Mouse (Mus musculus): ENCODE data around the gene A730061H03Rik.

- TF ChIP-seq CTCF (IDR thresholded peaks at IDR 0.05; ENCODE audit: low read depth, low read length) (no peak), TAL1 (conservative IDR thresholded peaks at IDR 0.05; ENCODE audit: low read depth, low read length) (no peak)
These were observed 46.3 kb downstream of the A730061H03Rik start for GRCm38 (mm10) chr14:55513927-55514326.

Measured in G1E (cell line).